Mouse (Mus musculus) C2C12 (cell line): ENCODE data around the gene Bmp6. TPM values are rescaled to one million over a fixed set of nuclear protein-coding genes. Genes with fewer than 3 reads are reported as not detected.

Experiments used
- H3K27me3 ChIP-seq: one replicate; pipeline ENCODE4 v1.6.1; 2011; ENCODE audit not compliant: control insufficient read depth, insufficient read depth, insufficient read length
- H3K36me3 ChIP-seq: one replicate; pipeline ENCODE4 v1.6.1; 2011; ENCODE audit not compliant: control insufficient read depth, insufficient read depth
- H3K4me3 ChIP-seq: one replicate; pipeline ENCODE4 v1.5.1; 2011; ENCODE audit warnings: mild to moderate bottlenecking, control low read depth; ENCODE audit not compliant: poor library complexity, insufficient read depth, severe bottlenecking
- H3K79me2 ChIP-seq: one replicate; pipeline ENCODE4 v1.6.1; 2011; ENCODE audit not compliant: control insufficient read depth, insufficient read depth
- H3K79me3 ChIP-seq: one replicate; pipeline ENCODE4 v1.6.1; 2011; ENCODE audit warnings: low read depth, control low read depth
- H3ac ChIP-seq: one replicate; pipeline ENCODE3; 2011; ENCODE audit warnings: low read depth; ENCODE audit not compliant: control insufficient read depth, insufficient read length
- CEBPB ChIP-seq: IDR thresholded peaks from one replicate; pipeline ENCODE4 v1.6.1; 2011; ENCODE audit warnings: low read depth, mild to moderate bottlenecking, control low read depth, moderate library complexity
- CTCF ChIP-seq: IDR thresholded peaks from one replicate; pipeline ENCODE4 v1.5.1; 2011; ENCODE audit not compliant: control insufficient read depth, insufficient read depth, insufficient read length
- FOSL1 ChIP-seq: IDR thresholded peaks from one replicate; pipeline ENCODE4 v1.8.0; 2011; ENCODE audit warnings: mild to moderate bottlenecking, low read length; ENCODE audit not compliant: poor library complexity, insufficient read depth, severe bottlenecking
- MAX ChIP-seq: IDR thresholded peaks from one replicate; pipeline ENCODE4 v1.6.1; 2011; ENCODE audit warnings: mild to moderate bottlenecking, control low read depth
- MYOD1 ChIP-seq: IDR thresholded peaks from one replicate; pipeline ENCODE4 v1.6.1; 2011; ENCODE audit warnings: low read depth; ENCODE audit not compliant: control insufficient read depth, insufficient read length
- MYOG ChIP-seq: IDR thresholded peaks from one replicate; pipeline ENCODE4 v1.6.1; 2011; ENCODE audit not compliant: control insufficient read depth, insufficient read length; ENCODE audit errors: extremely low read depth
- USF1 ChIP-seq: IDR thresholded peaks from one replicate; pipeline ENCODE4 v1.6.1; 2011; ENCODE audit warnings: low read depth, mild to moderate bottlenecking, control low read depth, moderate library complexity
- polyA plus RNA-seq: library from polyadenylated mRNA; unstranded; fragments of >200 nt; fragmentation: generic; extraction: Trizol; gene quantifications from one replicate; pipeline ENCODE4 v1.2.1, GENCODE M21; 2012; ENCODE audit warnings: missing spikeins

Bmp6 gene
- polyA plus RNA-seq, 1 experiment, result not detected

- no peak for TF ChIP-seq MYOG
- no peak for TF ChIP-seq MYOD1
- no peaks in the 10 kb centered on the region for H3K79me2 ChIP-seq
- no peaks in the 10 kb centered on the region for H3K36me3 ChIP-seq
- H3K4me3 ChIP-seq, result no peak overlapping the region
- no peaks in the 10 kb centered on the region for H3K79me3 ChIP-seq
- H3K27me3 ChIP-seq, result no peaks in the 10 kb centered on the region
- H3ac ChIP-seq, result no peak overlapping the region
Measured at GRCm38 (mm10) chr13:38429671-38430070, 84.8 kb downstream of the Bmp6 start.

- H3K36me3 ChIP-seq, result no peaks in the 10 kb centered on the region
Measured at GRCm38 (mm10) chr13:38430075-38430474, 85.2 kb downstream of the Bmp6 start.

GRCm38 (mm10) chr13:38434831-38435230, 89.9 kb downstream of the Bmp6 start:
- TF ChIP-seq MYOD1 (no peak), MAX (no peak), USF1 (no peak), CTCF (no peak), MYOG (no peak), CEBPB (no peak), FOSL1 (no peak)
- Histone ChIP-seq H3K79me2 (no peaks in the 10 kb centered on the region), H3K79me3 (no peaks in the 10 kb centered on the region), H3K4me3 (no peak overlapping the region), H3ac (no peak overlapping the region), H3K27me3 (peaks cover 3% of the 10 kb centered on the region), H3K36me3 (no peaks in the 10 kb centered on the region)

More at GRCm38 (mm10) chr13:38430075-38430474, 85.2 kb downstream of the Bmp6 start:
- no peaks in the 10 kb centered on the region for H3K27me3 ChIP-seq
- H3ac ChIP-seq, result no peak overlapping the region
- no peak for TF ChIP-seq FOSL1
- TF ChIP-seq MYOG, result no peak
- TF ChIP-seq USF1, result no peak
- no peak for TF ChIP-seq CTCF
- no peak for TF ChIP-seq CEBPB
- TF ChIP-seq MYOD1, result no peak
- no peak for TF ChIP-seq MAX
- H3K4me3 ChIP-seq, result no peak overlapping the region
- H3K79me3 ChIP-seq, result no peaks in the 10 kb centered on the region
- no peaks in the 10 kb centered on the region for H3K79me2 ChIP-seq

GRCm38 (mm10) chr13:38437930-38438329, 93.0 kb downstream of the Bmp6 start:
- no peak overlapping the region for H3ac ChIP-seq
- H3K27me3 ChIP-seq, result peaks cover 3% of the 10 kb centered on the region
- TF ChIP-seq FOSL1, result no peak
- TF ChIP-seq CTCF, result no peak
- no peak for TF ChIP-seq MAX
- TF ChIP-seq MYOG, result no peak
- TF ChIP-seq USF1, result no peak
- no peak for TF ChIP-seq MYOD1
- TF ChIP-seq CEBPB, result no peak
- H3K36me3 ChIP-seq, result no peaks in the 10 kb centered on the region
- no peaks in the 10 kb centered on the region for H3K79me2 ChIP-seq
- H3K79me3 ChIP-seq, result no peaks in the 10 kb centered on the region
- H3K4me3 ChIP-seq, result no peak overlapping the region

GRCm38 (mm10) chr13:38440240-38440639, 95.3 kb downstream of the Bmp6 start:
- Histone ChIP-seq H3ac (no peak overlapping the region), H3K79me3 (no peaks in the 10 kb centered on the region), H3K36me3 (no peaks in the 10 kb centered on the region), H3K4me3 (no peak overlapping the region), H3K79me2 (no peaks in the 10 kb centered on the region), H3K27me3 (peaks cover 3% of the 10 kb centered on the region)
- TF ChIP-seq CEBPB, result no peak
- TF ChIP-seq FOSL1, result no peak
- TF ChIP-seq MYOG, result no peak
- no peak for TF ChIP-seq MAX
- TF ChIP-seq CTCF, result no peak

GRCm38 (mm10) chr13:38448516-38449015, 103.7 kb downstream of the Bmp6 start:
- peaks cover 3% of the 10 kb centered on the region for H3K27me3 ChIP-seq
- no peak overlapping the region for H3K4me3 ChIP-seq
- TF ChIP-seq MYOD1 (no peak), CTCF (no peak), USF1 (no peak), MYOG (no peak), MAX (no peak), CEBPB (no peak), FOSL1 (no peak)
- H3K79me3 ChIP-seq, result no peaks in the 10 kb centered on the region
- no peaks in the 10 kb centered on the region for H3K36me3 ChIP-seq
- H3ac ChIP-seq, result no peak overlapping the region
- H3K79me2 ChIP-seq, result no peaks in the 10 kb centered on the region
